Mouse (Mus musculus) MEL (cell line): ENCODE results near the gene Ccdc33.

Source experiments
- CTCF ChIP-seq, 3 experiments: IDR thresholded peaks in 2 of 3; conservative IDR thresholded peaks in 1 of 3; 2 replicates each; pipeline ENCODE4 v1.5.1; 2011 to 2012; ENCODE audit warnings: low read length in 3 of 3, low read depth in 2 of 3, mild to moderate bottlenecking in 2 of 3, improper control_type of control experiment in 1 of 3, inconsistent platforms in 1 of 3, mixed read lengths in 1 of 3, moderate library complexity in 1 of 3; ENCODE audit not compliant: control insufficient read depth in 1 of 3, insufficient read depth in 1 of 3, poor library complexity in 1 of 3, severe bottlenecking in 1 of 3
- ELF1 ChIP-seq: IDR thresholded peaks from 2 replicates; pipeline ENCODE4 v1.6.1; 2014; ENCODE audit warnings: low read depth, mild to moderate bottlenecking, inconsistent platforms, low read length, improper control_type of control experiment, moderate library complexity
- GABPA ChIP-seq: IDR thresholded peaks from 2 replicates; pipeline ENCODE4 v1.6.1; 2012; ENCODE audit warnings: low read depth, mild to moderate bottlenecking, inconsistent platforms, low read length, improper control_type of control experiment, moderate library complexity
- KAT2A ChIP-seq: conservative IDR thresholded peaks from 2 replicates; pipeline ENCODE4 v1.6.1; 2012; ENCODE audit warnings: low read depth, low read length, improper control_type of control experiment, inconsistent platforms
- MYB ChIP-seq: IDR thresholded peaks from 2 replicates; pipeline ENCODE4 v1.6.1; 2011; ENCODE audit warnings: mild to moderate bottlenecking, low read depth, low read length, improper control_type of control experiment
- NELFE ChIP-seq: IDR thresholded peaks from 2 replicates; pipeline ENCODE4 v1.6.1; 2011; ENCODE audit warnings: low read depth, low read length, improper control_type of control experiment
- NRF1 ChIP-seq: IDR thresholded peaks from 2 replicates; pipeline ENCODE4 v1.6.1; 2014; ENCODE audit warnings: low read depth, mild to moderate bottlenecking, inconsistent platforms, low read length, improper control_type of control experiment, moderate library complexity; ENCODE audit not compliant: poor library complexity, insufficient read depth, severe bottlenecking
- POLR2A ChIP-seq, 2 experiments: IDR thresholded peaks; 2 replicates each; pipeline ENCODE4 v1.6.1; 2011 to 2012; ENCODE audit warnings: low read length in 2 of 2, mild to moderate bottlenecking in 2 of 2, control low read depth in 1 of 2, improper control_type of control experiment in 1 of 2, low read depth in 1 of 2, moderate library complexity in 1 of 2; ENCODE audit not compliant: control insufficient read depth in 1 of 2, insufficient read depth in 1 of 2, poor library complexity in 1 of 2
- POLR2AphosphoS2 ChIP-seq: IDR thresholded peaks from 2 replicates; pipeline ENCODE4 v1.6.1; 2011; ENCODE audit warnings: low read length, improper control_type of control experiment
- TBP ChIP-seq: IDR thresholded peaks from 2 replicates; pipeline ENCODE4 v1.8.0; 2011; ENCODE audit warnings: low read depth, low read length, improper control_type of control experiment
- TCF12 ChIP-seq: IDR thresholded peaks from 2 replicates; pipeline ENCODE4 v1.6.1; 2014; ENCODE audit warnings: low read depth, mild to moderate bottlenecking, inconsistent platforms, low read length, improper control_type of control experiment, moderate library complexity
- ZKSCAN1 ChIP-seq: IDR thresholded peaks from 2 replicates; pipeline ENCODE4 v1.6.1; 2012; ENCODE audit warnings: low read depth, mild to moderate bottlenecking, inconsistent platforms, low read length, improper control_type of control experiment, moderate library complexity
- ZNF384 ChIP-seq: IDR thresholded peaks from 2 replicates; pipeline ENCODE4 v1.6.1; 2012; ENCODE audit warnings: low read depth, mild to moderate bottlenecking, inconsistent platforms, low read length, improper control_type of control experiment

DNA sequence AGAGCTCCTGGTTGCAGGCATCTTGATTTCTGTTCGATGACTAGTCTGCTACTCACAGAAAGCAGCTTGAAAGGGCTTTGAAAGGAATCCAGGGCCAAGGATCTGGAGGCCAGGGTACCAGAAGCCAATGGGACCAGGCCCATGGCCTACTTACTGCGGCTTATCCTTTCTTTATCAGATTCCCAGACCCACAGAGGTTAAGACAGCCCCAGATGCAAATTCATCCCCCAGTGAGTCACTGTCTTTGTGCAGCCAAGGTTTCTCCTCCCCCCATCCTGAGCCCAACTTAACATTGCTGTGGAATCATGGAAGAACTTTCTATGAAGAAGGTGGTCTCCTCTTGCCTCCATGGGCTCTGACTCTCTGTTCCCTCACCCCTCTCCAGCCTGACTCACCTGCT lies 106.1 kb downstream of the Ccdc33 start:
- TF ChIP-seq CTCF (IDR thresholded peaks at IDR 0.05 in 2 of 3, conservative IDR thresholded peaks at IDR 0.05 in 1 of 3; ENCODE audit: control insufficient read depth in 1 of 3, insufficient read depth in 1 of 3, low read depth in 2 of 3, low read length in 3 of 3, poor library complexity in 1 of 3, severe bottlenecking in 1 of 3) (no peak), NELFE (no peak), POLR2AphosphoS2 (no peak), ZNF384 (no peak), NRF1 (no peak), POLR2A (IDR thresholded peaks at IDR 0.05; ENCODE audit: control insufficient read depth in 1 of 2, insufficient read depth in 1 of 2, low read depth in 1 of 2, low read length in 2 of 2, poor library complexity in 1 of 2) (no peak), ELF1 (no peak), GABPA (no peak), ZKSCAN1 (no peak), TCF12 (no peak), MYB (no peak), TBP (no peak), KAT2A (no peak)
